Mouse (Mus musculus): ENCODE data around the gene Tiam2.
"Not testable (repeated sequence)": the region's sequence is repeated elsewhere in the genome, so short reads cannot be mapped to it uniquely, and the experiment has no call there.

Tiam2 gene

DNA sequence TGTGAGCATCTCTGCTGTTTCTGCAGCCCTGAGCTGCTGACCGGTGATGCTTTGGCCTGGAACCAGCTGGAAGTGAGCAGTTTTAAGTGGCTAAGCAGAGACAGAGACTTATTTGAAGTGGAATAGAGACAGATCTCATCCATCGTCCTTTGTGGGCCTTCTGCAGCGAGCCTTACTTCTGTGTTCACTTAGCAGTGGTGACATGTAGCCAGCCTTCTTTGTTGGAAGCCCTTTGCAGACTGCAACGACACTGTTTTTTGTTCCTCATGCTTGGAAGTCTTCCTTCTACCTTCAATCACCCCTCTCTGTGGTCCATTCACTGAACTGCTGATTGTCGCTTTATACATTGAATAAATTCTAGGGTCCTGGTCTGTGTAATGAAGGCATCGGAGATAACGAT lies 18.5 kb downstream of the Tiam2 start:
- no peak for DNase-seq (ENCODE audit: low spot score in 2 of 2)

DNA sequence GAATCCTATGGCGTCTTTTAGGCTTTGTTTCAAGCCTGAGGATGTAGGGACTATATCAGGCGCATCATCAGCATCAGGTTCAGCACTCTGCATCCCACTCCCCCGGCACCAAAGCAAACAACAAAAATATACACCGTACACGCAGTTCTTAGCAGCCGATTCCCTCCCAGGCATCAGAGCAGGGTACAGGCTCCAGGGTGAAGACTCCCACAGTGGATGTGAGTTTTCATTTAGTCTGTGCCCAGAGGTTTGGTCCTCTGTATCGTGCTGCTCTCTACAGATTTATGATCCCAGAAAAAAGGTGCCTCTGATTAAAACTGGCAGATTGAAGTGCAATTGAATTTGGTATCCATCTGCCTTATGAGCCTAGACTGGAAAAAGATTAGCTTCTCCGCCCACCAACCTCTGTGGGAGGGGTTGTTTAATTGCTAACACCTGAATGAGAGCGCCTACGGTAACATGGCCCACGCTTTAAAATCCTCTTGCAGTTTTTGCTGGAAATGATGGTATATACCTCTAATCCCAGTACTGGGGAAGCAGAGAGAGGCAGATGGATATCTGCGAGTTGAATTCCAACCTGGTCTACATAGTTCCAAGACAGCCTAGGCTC lies 19.0 kb downstream of the Tiam2 start:
- DNase-seq (ENCODE audit: low spot score in 2 of 2) = no peak

DNA sequence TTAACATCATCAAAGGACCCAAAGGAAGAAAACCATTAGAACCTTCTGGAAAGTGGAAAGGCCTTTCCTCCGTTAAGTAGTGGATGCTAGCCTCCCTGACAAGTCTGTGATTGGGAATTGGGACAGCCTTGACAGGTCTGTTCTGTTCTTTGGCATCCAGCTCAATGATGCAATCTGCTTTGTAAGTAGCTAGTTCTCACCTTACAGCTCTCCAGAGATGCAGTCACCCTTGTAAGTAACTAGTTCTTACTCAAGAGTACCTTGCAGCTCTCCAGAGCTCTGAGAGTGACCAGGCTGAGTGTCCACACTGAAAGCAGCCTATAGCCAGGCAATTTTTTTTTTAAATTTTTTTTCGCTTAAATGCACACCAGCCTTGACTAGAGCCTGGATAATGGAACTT lies 21.4 kb downstream of the Tiam2 start:
- DNase-seq (ENCODE audit: low spot score in 2 of 2) = no peak

DNA sequence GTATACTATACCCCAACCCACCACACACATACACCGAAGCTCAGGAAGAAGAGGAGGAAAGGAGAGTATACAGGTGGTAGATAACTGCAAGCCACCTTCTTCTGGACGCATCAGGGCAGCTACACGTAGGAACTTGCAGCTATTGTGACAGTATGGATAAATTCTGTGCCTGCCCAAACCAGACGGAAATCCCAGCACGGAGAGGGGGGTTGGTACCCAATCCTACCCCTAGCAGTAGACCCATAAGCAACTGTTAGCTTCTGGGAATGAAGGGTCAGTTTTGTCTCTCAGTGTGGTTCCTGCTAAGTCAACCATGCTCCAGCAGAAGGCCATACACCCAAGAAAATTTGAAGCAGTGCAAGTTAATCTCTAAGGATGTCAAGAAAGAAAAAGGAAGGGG lies 23.0 kb downstream of the Tiam2 start:
- no peak for DNase-seq (ENCODE audit: low spot score in 2 of 2)

DNA sequence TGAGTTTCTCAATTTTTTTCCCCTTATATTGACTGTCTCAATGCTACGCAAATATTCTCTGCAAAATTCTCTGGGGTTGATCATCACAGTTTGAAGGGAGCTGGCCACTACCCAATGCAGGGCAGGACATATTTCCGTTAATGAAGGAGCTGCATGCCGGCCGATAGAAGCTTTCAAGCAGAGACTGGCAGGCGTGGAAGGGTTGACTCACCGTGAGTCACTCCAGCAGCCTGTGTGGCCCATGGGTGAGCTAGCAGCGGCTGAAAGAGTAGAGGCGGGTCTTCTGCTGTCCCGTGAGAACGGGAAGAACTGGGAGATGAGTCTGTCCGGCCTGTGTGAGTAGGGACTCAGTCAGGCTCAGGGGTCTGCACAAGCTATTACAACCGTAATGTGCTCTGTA lies 23.6 kb downstream of the Tiam2 start:
- DNase-seq (ENCODE audit: low spot score in 2 of 2) = no peak

DNA sequence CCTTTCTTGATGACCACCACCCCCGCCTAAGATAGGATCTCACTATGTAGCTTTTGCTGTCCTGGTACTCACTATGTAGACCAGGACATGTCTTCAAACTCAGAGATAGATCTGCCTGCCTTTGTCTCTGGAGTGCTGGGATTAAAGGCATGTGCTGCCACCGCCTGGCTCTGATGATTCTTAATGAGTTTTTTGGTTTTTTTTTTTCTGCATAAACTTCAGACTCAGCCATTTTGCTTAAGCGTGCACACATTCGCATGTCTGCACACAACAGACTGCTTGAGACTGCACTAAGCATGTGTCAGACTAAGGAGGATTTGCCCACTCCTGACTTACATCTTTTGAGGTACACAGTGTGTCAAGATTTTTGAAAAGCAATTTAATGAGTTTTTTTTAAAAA lies 24.0 kb downstream of the Tiam2 start:
- no peak for DNase-seq (ENCODE audit: low spot score in 2 of 2)

DNA sequence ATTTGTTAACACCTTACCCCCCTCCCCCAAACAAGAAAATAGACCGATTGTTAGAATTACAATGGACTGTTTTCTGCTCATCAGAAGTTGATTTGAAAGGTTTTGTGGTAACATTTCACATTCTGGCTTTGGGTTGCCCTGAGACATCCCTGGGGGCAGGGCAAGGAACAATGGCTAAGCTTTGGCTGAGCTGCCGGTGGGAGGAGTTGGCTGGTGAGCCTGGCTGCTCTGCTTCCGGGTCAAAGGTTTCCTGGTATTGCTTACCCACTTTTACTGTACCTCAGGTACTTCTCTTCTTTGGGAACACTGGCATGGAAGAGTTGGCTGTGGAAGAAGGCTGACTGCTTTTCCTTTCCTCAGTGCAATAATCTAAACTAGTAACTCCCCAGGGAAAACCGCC lies 25.3 kb downstream of the Tiam2 start:
- no peak for DNase-seq (ENCODE audit: low spot score in 2 of 2)

DNA sequence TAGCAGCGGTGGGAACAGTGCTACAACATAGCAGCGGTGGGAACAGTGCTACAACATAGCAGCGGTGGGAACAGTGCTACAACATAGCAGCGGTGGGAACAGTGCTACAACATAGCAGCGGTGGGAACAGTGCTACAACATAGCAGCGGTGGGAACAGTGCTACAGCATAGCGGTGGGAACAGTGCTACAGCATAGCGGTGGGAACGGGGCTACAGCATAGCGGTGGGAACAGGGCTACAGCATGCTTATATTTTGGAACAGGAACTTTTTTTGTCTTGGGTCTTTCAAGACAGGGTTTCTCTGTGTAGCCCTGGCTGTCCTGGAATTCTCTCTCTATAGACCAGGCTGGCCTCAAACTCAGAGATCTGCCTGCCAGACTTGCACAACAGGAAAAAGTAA lies 26.8 kb downstream of the Tiam2 start:
- DNase-seq (ENCODE audit: low spot score in 2 of 2) = not testable (repeated sequence)

DNA sequence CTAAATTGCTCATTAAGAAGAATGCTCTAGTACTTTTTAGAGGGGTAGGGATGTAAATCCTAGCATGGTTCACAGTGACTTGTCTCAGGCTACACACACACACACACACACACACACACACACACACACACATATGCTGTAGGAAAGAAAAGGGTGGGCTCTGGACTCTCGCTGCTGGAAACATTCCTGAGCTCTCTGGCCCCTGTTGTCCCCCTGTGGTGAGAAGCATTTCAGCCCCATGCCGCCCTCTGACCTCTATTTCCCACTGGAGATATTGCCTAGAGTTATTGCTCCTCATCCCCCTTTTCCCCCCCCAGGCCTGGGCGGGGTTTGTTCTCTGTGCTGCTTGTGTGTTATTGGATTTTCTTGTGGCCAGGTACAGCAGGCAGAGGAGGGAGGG lies 28.5 kb downstream of the Tiam2 start:
- no peak for DNase-seq (ENCODE audit: low spot score in 2 of 2)

DNA sequence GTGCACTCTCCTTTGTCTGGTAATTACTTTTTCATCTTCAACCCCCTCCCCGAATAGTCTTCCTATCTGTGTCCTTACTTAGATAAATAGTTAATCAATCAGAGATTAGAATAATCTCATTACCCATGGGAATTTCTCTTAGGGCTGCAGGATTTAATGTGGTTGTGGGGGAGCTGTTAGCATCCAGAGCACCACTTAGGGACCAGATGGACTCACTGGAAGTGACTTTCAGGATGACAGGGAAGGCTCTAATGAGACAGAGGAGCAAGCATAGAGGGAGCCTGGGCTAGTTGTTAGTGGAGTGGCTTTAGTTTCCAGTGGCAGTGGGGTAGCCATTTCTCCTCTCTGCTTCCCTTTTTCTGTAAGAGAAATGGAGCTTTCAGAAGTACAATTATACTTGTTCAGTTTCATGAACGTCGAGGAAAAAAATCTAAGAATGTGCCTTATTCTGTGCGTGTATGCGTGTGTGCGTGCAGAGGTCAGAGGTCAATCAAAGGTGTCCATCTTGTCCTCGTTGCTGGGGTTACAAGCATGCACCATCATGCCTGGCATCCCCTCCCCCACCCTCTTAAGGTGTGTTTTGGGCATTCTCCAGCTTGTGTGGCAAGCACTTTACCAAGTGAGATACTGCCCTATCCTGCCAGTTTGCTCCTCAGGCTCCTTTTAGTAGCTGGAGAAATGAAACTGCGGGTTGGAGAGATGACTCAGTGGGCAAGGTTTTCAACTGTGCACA lies 30.4 kb downstream of the Tiam2 start:
- no peak for DNase-seq (ENCODE audit: low spot score in 2 of 2)

DNA sequence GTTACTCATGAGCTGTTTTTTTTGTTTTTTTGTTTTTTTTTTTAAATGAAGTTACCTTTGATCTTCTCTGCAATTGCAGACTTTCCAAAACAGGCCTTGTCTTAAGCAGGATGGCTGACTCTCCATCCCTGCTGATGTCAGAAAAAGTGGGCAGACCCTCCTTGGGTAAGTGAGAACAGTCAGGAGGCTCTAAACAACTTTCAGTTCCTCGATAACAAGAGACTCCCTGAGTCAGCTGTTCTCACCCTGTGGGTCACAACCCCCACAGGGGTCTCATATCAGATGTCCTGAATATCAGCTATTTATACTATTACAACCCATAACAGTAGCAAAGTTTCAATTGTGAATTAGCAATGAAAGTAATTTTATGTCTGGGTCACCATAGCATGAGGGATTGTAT lies 33.9 kb downstream of the Tiam2 start:
- no peak for DNase-seq (ENCODE audit: low spot score in 2 of 2)

DNA sequence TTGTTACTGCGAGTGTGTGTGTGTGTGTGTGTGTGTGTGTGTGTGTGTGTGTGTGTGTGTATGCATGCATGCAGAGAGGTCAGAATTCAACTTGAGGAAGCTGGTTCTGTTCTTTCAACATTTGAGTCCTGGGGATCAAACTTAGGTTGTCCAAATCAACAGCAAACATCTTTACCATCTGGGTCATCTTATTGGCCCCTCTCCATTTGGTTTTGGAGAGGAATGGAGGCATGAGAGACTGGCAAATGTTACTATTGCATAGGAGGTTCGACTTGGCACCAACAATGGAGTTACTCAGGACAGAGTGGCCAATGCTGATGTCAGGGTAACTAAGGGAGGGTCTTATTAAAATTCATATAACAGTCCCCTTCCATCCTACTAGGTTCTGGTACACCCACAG lies 35.4 kb downstream of the Tiam2 start:
- DNase-seq (ENCODE audit: low spot score in 2 of 2) = no peak

DNA sequence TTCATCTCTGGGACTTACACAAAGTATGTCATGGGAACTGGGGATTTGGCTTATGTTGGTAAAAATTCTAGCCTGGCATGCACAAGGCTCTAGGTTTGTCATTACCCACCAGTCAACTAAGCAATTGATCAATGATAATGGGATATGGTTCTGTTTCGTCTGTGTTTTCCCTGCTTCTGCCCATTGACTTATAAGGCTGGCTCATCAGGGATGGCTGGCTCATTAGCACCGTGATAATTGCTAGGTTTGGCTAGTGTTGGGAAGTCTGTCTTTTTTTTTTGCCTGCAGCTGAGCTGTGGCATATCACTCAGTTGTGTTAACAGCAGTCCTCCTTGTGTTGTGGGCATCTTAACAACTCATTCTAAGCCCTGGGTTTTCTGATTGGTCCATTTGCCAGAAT lies 36.8 kb downstream of the Tiam2 start:
- DNase-seq (ENCODE audit: low spot score in 2 of 2) = no peak

DNA sequence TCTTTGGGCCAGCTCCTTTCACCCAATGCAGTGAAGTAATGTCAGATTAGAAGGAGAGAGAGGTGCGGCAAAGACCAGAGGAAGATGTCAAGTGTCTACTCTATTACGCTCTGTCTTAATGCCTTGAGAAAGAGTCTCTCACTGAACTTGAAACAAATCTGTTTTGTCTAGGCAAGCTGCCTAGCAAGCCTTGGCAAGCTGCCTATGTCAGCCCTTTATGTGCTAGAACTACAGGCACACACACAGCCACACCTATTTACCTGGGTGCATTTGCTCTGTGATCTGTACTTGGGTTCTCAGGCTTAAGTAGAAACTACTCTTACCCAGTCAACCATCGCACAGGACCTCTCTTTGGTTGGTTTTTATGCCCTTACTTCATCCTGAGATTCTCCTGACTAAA lies 40.4 kb downstream of the Tiam2 start:
- DNase-seq (ENCODE audit: low spot score in 2 of 2) = no peak

DNA sequence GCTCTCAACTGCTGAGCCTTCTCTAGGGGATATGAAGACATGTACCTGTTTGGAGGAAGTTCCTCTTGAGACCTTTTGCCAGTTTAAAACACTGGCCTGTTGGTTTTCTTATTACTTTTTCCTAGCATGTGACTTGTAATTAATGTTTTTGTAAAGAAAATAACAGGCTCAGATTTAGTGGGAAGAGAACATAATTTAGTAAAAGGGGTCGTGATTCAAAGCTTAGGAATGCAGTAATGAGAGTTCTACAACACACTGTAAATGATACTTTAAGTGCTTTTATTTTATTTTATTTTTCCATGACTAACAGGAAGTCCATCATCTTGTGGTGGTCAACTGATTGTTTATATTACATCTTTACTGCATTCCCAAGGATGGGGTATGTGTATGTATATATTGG lies 42.0 kb downstream of the Tiam2 start:
- no peak for DNase-seq (ENCODE audit: low spot score in 2 of 2)

DNA sequence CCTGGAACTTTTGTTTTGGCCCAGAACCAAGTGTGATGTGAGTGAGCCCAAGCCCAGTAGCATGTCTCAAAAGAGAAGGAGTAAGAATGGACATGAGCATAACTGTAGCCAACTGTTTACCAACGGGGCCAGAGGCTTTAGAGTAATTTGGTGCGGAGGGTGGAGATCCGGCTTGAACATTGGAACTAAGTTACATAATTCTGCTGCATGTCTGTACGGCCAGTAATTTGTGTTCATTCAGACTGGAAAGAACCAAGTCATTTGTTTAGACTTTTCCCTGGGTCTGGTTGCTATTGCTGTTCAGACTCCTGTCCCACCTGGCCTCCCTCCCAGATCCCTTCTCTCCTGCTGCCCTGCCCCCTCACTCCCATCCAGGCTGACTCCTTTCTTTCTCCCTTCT lies 43.3 kb downstream of the Tiam2 start:
- no peak for DNase-seq (ENCODE audit: low spot score in 2 of 2)

DNA sequence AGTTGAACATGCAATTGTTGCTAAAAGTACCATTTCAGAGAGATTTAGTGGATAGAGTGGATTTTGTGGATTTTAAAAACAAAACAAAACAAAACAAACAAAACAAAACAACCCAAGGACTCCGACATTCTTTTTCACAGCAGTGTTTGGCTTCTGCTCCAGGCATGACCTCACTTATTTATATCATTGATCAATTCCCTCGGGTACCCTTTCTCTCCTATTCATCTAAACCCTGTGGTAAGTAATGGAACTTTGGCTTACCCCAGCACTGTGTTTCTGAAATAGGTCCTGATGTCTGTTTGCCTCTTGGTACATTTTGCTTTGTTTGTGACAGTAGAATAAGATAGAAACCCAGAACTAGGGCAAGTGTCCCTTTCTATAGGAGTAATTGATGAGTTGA lies 52.2 kb downstream of the Tiam2 start:
- DNase-seq (ENCODE audit: low spot score in 2 of 2) = no peak

DNA sequence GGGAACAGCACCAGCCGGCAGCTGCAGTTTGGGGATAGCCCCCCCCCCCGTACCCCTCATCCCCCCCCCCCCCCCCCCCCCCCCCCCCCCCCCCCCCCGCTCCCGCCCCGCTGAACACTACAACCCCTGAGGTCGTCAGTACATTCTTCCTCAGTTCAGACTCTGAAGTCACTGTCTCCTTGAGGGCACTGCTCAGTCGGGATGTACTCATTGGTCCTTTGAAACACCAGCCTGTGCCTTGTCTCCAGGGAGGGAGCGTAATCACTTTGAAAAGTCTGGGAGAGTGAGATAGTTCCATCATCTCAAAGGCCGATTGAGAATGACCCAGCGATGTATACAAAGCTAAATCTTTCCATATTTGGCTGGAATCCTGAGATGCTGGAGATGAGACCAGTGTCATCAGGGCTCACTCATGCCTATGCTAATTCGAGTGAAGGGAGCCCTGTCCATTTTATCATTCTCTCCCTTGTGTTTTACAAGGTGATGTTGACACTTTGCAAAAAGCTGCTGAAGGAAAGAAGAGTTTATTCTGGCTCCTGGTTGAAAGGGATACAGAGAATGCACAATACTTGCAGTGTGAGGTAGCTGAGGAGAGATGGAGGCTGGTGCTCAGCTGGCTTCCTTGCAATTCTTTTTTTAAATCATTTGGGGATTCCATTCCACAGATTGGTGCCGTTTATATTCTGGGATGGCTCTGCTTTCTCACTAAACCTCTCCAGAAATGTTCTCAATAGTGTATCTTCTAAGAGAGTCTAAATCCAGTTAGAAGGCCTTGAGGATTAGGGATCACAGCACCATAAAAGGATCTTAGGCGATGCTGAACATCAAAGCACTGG lies 53.6 kb downstream of the Tiam2 start:
- DNase-seq (ENCODE audit: low spot score in 2 of 2) = no peak

DNA sequence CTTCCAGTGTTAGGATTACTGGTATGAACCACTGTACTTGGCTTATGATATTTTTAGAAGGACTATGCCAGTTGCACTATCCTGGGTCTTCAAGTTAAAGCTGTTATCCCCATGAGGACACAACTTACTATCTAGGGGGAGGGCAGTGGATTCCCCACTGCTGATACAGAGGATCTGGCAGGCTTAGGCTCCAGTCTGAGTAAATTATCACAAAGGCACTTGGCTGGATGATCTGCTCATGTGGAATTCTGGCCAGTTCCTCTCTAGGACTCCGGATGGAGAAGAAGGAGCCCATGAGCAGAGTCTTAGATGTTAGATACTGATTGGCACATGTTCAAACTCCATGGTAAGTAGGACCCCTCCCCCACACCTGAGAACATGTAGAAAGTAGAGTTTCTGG lies 59.0 kb downstream of the Tiam2 start:
- DNase-seq (ENCODE audit: low spot score in 2 of 2) = no peak

DNA sequence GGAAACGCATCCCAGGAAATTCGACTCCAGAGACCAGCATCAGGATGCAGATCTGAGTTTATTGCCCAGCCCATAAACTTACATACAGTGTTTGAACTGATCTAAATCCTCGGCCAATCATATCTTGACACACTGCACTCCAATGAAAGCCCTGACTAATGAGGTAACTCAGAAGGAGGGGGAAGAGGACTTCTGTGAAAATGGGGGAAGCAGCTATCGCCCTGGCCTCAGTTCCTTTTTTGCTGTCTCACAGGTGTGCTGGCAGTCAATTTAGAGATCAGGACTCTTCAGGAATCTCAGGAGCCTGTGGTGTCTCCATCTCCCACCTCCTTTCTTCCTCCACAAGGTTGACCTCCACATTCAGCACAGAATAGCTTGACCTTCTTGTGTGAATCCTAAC lies 61.4 kb downstream of the Tiam2 start:
- no peak for DNase-seq (ENCODE audit: low spot score in 2 of 2)

DNA sequence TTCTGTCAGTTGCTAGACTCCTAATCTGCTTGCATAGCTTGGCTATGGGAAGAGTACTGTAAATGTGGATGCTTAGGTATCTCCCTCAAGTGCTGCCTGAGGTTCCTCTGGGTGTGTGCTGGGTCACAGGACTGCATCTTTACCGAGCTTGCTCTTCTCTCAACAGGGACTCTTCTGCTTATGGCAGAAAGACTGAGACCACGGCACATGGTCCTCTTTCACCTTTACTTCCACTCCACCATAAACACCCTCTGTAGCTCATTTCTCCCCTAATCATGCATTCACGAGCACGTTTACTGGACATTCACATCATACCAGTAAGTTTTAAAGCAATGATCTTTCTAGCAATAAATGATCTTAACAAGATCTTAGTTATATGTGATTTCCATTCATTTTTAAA lies 63.4 kb downstream of the Tiam2 start:
- DNase-seq (ENCODE audit: low spot score in 2 of 2) = no peak

DNA sequence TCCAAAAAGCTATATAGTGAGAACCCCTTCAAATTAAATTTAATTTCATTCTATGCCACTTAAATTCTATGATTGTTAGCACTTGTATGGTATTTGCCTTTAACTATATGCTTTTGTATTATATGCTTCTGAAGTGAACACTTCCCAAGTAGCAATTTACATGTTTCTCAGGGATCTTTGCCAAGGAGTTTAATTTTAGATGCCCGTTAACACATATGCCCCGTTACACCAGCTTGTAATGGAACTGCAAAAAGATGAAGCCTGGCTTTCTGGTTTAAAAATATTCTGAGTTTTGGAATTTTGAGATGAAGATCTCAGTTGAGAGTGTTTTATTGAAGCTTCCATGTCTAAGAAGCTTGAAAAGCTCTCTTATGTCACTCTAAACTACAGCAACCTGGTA lies 67.6 kb downstream of the Tiam2 start:
- no peak for DNase-seq (ENCODE audit: low spot score in 2 of 2)

DNA sequence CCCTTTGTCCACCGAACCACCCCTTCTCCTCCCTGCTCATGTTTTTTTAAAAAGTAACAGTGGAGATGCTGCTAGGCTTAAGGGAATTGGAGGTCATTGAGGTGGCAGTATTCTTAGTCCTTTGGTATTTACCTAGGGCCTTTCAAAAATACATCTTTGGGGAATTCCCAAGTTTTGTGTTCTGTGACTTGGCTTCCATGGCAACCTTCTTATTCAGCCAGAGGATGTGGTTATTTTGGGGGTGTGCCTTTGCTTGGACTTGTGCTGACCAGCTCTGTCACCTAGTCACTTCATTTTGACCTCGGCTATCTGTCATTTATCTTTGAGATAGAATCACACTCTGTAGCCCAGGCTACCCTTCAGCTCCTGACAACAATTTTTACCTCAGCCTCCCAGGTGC lies 68.6 kb downstream of the Tiam2 start:
- no peak for DNase-seq (ENCODE audit: low spot score in 2 of 2)
